Mouse (Mus musculus): ENCODE measurements around the gene Vmn1r46.
"Not testable (repeated sequence)": the region's sequence is repeated elsewhere in the genome, so short reads cannot be mapped to it uniquely, and the experiment has no call there.

Gene Vmn1r46

DNA sequence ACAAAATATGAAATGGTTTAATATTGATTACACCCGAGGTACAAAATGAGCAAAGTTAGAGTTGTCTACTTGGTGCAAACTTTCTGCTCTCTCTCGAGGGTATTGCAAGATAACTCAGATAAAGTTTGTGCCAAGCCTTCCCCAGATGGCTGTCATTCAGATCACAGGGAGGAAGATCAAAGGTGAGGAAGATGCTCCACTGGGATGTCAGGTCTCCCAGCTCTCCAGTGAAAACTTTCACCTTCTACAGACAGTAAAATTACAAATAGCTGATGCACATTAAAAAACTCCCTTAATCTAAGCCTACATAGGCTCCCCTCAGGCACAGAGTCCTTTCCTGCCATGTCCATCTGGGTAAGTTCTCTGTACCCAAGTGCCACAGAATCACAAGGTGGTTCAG is at the start of gene Vmn1r46:
TSS of gene Vmn1r46 (plus strand) at position 301 of the 400 bp plus-strand sequence.
- in situ Hi-C loops (cut with MboI; ENCODE audit: unreplicated experiment in 2 of 2): no loop called here

GRCm38 (mm10) chr6:89940498-89940897 is 28.6 kb upstream of the Vmn1r46 start, which contains the start of gene Vmn1r45:
Gene Vmn1r45 (minus strand): TSS chr6:89940598.
- in situ Hi-C loops (cut with MboI; ENCODE audit: unreplicated experiment in 2 of 2): not testable (repeated sequence)

DNA sequence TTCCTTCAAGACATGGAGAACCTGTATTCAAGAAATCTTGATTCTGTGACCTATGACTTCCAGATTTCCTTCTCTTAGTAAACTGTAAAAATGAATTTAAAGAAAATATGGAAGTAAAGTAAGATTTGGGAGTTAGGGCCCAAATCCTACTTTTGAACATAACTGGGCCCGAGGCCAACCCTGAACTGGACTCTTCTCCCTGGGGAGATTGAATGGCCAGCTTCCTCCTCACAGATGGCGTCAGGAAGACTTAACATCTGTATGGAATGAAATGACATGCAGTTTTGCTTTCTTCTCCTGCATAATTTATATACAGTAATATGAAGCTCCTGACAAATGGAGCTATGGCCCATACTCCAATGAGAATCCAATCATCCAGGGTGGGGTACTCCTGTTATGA is 28.2 kb upstream of the Vmn1r46 start:
- in situ Hi-C loops (cut with MboI; ENCODE audit: unreplicated experiment in 2 of 2): no loop called here

DNA sequence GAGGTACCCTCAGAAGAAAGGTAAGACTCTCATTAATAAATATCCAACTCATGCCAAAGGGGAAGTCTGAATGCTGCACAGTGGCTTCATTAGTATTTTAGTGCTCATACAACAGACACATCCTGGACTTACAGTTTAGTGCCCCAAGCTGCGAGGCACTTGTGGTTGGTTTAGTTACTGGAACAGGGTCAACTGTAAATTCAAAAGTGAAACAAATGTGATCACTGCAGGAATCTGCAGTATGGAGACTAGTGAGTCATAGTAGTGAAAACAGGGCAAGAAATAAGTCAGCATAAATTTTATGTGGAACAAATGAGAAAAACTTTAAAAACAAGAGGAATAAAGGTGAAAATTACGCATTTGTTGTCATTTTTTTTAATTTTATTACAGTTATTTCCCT is 15.6 kb upstream of the Vmn1r46 start:
- in situ Hi-C loops (cut with MboI; ENCODE audit: unreplicated experiment in 2 of 2): no loop called here

- in situ Hi-C loops (cut with MboI; ENCODE audit: unreplicated experiment in 2 of 2): no loop called here
These were observed 2.8 kb upstream of the Vmn1r46 start for GRCm38 (mm10) chr6:89966341-89966740.

GRCm38 (mm10) chr6:89985989-89986388 is 16.9 kb downstream of the Vmn1r46 start:
- in situ Hi-C loops (cut with MboI; ENCODE audit: unreplicated experiment in 2 of 2): no loop called here

GRCm38 (mm10) chr6:90015847-90016246 is 46.7 kb downstream of the Vmn1r46 start, which contains the start of gene Vmn1r47:
Gene Vmn1r47 (plus strand): TSS chr6:90016147.
- in situ Hi-C loops (cut with MboI; ENCODE audit: unreplicated experiment in 2 of 2): not testable (repeated sequence)

All from v-Abl transformed pro-B cells (cell line).